Mouse (Mus musculus): Measurements from ENCODE around the gene 4930402F06Rik.

4930402F06Rik gene

DNA sequence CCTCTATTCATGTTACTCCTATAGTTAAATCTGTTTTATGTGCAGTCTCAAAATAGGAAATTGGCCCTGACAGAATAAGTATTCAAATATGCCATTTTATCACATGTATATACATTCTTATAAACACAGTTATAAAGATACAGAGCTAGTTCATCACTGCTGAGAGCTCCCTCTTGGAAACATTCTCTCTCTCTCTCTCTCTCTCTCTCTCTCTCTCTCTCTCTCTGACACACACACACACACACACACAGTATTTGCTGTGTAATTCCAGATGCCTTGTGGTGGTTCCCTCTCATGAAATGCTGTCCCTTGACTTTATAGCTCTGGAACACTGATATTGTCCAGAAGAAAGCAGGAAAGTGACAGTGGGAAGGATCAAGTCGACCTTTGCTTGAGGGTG is 58.9 kb downstream of the 4930402F06Rik start:
- DNase-seq (ENCODE audit: low spot score): no peak

DNA sequence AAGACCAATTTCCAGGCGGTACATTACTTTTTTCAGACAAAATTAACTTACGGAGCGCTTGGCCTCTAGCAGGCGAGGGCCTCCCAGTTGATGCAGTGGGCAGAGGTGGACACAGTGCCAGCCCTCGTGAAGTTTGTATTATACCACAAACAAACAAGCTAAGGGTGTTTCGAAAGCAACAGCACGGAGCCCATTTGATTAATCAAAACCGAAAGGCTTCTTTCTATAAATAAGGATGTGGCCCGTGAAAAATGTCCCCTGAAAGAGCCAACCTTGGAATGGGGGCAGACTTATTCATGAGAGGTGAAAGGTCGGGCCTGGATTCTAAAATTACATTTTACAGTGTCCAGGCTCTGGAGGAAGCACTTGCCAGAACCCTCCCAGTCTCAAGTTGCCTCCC is 59.6 kb downstream of the 4930402F06Rik start:
- no peak for DNase-seq (ENCODE audit: low spot score)

DNA sequence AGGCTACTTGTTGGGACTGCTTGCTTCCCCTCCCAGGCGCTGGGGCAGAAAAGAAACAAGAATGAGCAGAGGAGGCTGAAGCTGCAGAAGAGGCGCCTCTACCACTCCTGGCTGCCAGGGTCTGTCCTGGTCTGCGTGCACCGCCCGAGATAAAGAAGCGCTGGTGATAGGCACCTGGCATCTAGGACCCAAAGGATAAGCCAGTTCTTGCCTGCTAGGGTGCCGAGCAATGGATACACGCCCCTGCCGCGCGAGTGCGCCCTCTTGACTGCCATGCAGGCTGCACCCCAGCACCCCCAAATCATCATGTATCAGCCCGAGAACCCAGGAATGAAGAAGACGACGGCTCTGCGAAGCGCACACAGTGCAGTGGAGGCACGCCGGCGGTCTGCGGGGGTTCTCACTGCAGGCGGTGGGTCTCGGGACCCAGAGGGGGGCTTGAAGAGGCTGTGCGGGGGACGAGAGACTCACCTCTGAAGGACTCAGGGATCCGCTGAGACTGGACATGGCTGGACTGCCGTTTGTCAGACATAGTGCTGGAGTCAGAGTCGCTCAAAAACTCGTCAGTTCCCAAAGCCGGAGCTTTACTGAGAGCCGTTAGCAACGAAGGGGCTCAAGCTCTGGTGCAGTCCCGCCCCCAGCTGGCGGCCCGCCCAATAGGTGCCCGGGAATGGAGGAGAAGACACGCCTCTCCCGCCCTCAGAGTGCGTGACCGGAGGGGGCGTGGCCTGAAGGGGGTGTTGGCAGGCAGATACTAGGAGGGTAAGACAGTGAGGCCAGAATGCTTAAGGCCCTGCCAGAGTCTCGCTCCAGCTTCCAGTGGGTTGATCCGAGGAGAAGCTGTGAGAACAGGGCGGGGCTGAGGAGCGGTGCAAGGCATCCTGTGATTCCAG is 60.3 kb downstream of the 4930402F06Rik start, which contains the start of gene Stom:
TSS of gene Stom (minus strand) at position 589 of the 893 bp plus-strand sequence.
- DNase-seq (ENCODE audit: low spot score): peak; percentile 100

DNA sequence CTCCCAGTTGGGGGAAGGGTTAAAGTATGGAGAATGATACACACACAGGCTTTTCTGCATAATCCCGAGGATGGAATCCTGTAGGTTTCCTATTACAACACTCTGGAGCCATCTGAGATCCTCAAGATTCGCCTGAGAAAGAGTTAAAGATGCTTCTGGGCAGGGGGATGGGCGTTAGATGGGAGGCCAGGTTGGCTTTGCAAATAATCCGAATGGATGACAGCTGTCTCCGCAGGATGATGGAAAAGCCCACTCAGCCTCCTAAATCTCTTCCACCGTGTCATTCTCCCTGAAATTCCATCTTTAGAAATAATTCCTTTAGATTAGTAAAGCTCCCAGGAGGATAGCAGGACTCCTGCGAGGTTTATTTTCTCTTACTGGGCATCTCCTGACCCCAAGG is 61.4 kb downstream of the 4930402F06Rik start:
- DNase-seq (ENCODE audit: low spot score): no peak

DNA sequence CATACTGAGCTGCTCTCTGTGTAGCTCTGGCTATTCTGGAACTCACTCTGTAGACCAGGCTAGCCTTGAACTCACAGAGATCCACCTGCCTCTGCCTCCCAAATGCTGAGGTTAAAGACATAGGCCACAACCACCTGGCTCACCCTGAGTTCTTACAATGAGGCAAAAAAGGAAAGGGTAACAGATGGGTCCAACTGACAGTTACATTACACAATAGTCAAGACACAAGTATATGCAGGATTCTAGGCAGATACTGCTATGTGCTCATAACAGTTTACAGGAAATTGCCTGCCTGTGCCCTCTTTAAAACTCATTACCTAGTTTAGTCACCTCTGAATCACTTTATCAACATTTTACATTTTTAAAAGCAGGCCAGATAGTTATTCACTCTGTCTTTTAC is 63.3 kb downstream of the 4930402F06Rik start:
- no peak for DNase-seq (ENCODE audit: low spot score)

DNA sequence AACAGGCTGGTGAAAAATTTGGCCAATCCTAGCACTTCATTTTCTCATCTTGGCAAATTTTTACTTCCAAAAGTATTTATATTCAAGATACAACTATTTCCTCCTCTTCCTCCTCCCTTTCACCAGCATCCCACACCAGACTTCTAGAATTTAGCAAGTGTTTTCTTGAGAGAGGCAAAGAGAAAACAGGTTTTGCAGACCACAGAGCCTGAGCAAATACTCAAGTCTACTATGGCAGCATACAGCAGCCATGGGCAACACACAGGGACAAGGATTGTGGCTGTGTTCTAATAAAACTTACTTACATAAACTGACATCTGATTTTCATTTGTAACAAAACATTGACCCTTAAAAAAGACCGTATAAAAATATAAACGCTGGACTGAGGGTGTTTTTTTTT is 65.8 kb downstream of the 4930402F06Rik start:
- DNase-seq (ENCODE audit: low spot score): no peak

DNA sequence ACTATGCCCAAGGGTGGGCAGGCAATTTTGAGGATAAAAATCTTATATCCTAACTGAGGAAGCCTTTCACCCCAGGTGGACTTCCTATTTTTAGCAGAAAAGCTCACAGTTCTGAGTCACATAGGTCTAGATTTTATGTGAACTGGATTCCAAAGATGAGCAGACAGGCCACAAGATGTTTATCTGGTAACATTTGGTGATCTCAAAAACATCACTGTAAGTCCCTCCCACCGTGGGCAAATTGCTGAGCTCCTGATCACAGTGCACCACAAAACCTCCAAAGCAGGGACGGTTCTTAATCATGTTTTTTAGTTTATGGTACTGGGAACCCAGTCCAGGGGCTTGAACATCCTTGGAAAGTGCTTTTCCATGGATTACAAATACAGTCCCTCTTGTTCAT is 67.9 kb downstream of the 4930402F06Rik start:
- no peak for DNase-seq (ENCODE audit: low spot score)

DNA sequence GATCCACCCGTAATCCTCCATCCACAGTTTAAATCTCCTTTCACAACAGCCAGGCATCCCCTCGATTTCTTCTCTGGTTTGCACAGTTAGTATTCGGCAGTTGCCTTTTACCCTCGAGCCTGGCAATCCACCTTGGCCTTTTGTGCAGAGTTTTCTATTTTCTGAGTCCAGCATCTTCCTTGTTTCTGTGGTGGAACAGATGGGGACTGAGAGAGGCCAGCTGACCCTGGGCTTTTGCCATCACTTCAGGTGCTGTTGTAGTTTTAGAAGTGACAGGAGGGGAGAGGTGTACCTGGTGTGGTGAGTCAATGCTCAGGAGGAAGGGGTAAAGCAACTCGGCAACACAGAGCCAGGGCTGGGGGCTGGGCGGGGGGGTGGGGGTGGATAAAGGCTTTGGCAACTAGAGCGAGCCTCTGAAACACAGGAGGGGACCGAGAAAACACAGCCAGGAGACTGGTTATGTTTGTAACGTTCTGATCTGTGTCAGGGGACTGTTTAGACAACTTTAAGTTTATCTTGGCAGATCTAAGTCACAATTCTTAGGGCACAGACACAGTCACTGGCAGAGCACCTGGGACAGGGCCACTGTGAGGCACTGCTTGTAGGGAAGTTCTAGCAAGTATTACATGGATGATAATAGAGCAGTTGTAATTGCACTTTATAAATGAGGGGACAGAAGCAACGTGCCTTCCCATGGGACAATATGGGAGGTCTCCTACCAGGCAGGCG is 68.7 kb downstream of the 4930402F06Rik start:
- no peak for DNase-seq (ENCODE audit: low spot score)

DNA sequence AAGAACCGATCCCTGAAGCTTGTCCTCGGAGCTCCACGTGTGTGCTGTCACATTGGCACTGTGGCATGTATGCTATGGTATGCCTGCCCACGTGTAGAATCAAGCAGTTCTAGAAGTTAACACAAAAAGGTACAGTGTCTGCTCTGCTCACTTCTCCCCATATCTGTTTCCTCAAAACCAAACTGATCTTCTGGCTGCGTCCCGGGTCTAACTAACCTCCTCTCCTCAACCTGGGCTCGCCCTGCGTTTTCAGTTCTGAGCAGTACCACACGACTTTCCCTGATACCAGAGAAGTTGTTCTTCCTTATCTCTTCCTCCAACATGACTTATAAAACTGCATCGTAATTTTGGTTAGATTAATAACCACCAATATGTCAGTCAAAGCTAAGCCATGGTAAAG is 69.4 kb downstream of the 4930402F06Rik start:
- no peak for DNase-seq (ENCODE audit: low spot score)

DNA sequence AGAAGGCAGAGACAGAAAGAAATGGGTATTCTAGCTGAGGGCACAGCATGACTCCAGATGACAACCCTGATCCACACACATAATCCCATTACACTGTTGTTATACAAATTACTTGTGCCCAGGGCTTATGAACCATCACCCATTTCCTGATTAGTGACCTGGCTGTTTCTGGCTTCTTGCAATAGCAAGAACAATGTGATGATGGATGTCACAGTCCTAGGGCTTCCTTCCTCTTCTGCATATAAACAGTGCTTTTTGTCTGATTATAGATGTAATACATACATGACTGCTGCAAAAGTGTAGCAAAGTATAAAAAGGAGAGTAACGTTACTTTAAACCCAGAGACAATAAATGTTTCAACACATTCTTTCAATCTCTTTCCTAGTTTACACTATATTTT is 70.0 kb downstream of the 4930402F06Rik start:
- DNase-seq (ENCODE audit: low spot score): no peak

DNA sequence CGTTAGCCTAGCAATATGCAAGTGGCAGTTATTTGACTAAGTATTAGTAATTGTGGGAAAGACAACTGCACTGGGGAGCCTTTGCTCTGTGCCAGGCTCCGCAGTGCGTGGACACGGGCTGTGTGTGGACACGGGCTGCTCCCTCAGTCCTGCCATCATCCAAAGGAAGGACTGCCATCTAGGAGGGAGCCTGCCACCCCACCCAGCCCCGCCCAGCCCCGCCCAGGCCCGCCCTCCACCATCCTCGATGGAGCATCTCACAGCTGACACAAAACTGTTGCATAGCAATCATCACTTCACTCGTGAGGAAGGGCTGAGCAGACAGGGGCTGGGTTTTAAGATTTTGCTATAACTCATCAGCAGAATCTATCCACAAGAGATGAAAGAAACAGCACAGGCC is 71.0 kb downstream of the 4930402F06Rik start:
- DNase-seq (ENCODE audit: low spot score): no peak

Data from ovary, postnatal 10 days (tissue).